Mouse (Mus musculus): ENCODE results near the gene Olfr961. TPM values are rescaled to one million over a fixed set of nuclear protein-coding genes. Genes with fewer than 3 reads are reported as not detected.

Gene Olfr961
- polyA plus RNA-seq, 1 experiment from 2014 or later, result not detected

GRCm38 (mm10) chr9:39624711-39625110, 20.2 kb upstream of the Olfr961 start:
- H3K4me1 ChIP-seq (ENCODE audit: control insufficient read depth, insufficient read depth, low read length), result no peaks in the 10 kb centered on the region
- H3K9ac ChIP-seq (ENCODE audit: low read length), result no peak overlapping the region
- 85% methylated on average over 2 of the region's 2 CpGs for WGBS
- DNase-seq (ENCODE audit: low spot score, missing footprints) (no peak), ATAC-seq (ENCODE audit: low FRiP score) (no peak)
- no peaks in the 10 kb centered on the region for H3K9me3 ChIP-seq (ENCODE audit: control insufficient read depth, low read length)
- no peak overlapping the region for H3K27ac ChIP-seq (ENCODE audit: low read depth, low read length)
- no peaks in the 10 kb centered on the region for H3K36me3 ChIP-seq (ENCODE audit: control insufficient read depth, insufficient read depth, low read length)
- H3K4me2 ChIP-seq, result no peak overlapping the region
- H3K27me3 ChIP-seq (ENCODE audit: control insufficient read depth, insufficient read depth, low read length), result no peaks in the 10 kb centered on the region
- H3K4me3 ChIP-seq (ENCODE audit: low read depth, low read length), result no peak overlapping the region

GRCm38 (mm10) chr9:39629069-39629468, 15.8 kb upstream of the Olfr961 start:
- H3K9me3 ChIP-seq (ENCODE audit: control insufficient read depth, low read length), result no peaks in the 10 kb centered on the region
- H3K4me2 ChIP-seq, result no peak overlapping the region
- no peaks in the 10 kb centered on the region for H3K27me3 ChIP-seq (ENCODE audit: control insufficient read depth, insufficient read depth, low read length)
- H3K36me3 ChIP-seq (ENCODE audit: control insufficient read depth, insufficient read depth, low read length), result no peaks in the 10 kb centered on the region
- ATAC-seq (ENCODE audit: low FRiP score), result no peak
- 95% methylated on average over 2 of the region's 2 CpGs for WGBS
- H3K4me1 ChIP-seq (ENCODE audit: control insufficient read depth, insufficient read depth, low read length), result no peaks in the 10 kb centered on the region
- H3K9ac ChIP-seq (ENCODE audit: low read length), result no peak overlapping the region
- DNase-seq (ENCODE audit: low spot score, missing footprints), result no peak
- no peak overlapping the region for H3K27ac ChIP-seq (ENCODE audit: low read depth, low read length)
- H3K4me3 ChIP-seq (ENCODE audit: low read depth, low read length), result no peak overlapping the region

GRCm38 (mm10) chr9:39633913-39634594, 10.8 kb upstream of the Olfr961 start:
- no peaks in the 10 kb centered on the region for H3K36me3 ChIP-seq (ENCODE audit: control insufficient read depth, insufficient read depth, low read length)

GRCm38 (mm10) chr9:39647382-39647781, 2.5 kb downstream of the Olfr961 start:
- Histone ChIP-seq H3K27ac (ENCODE audit: low read depth, low read length) (no peak overlapping the region), H3K9ac (ENCODE audit: low read length) (no peak overlapping the region), H3K36me3 (ENCODE audit: control insufficient read depth, insufficient read depth, low read length) (no peaks in the 10 kb centered on the region), H3K9me3 (ENCODE audit: control insufficient read depth, low read length) (no peaks in the 10 kb centered on the region), H3K27me3 (ENCODE audit: control insufficient read depth, insufficient read depth, low read length) (no peaks in the 10 kb centered on the region), H3K4me1 (ENCODE audit: control insufficient read depth, insufficient read depth, low read length) (no peaks in the 10 kb centered on the region), H3K4me3 (ENCODE audit: low read depth, low read length) (no peak overlapping the region), H3K4me2 (no peak overlapping the region)
- ATAC-seq (ENCODE audit: low FRiP score) (no peak), DNase-seq (ENCODE audit: low spot score, missing footprints) (no peak)
- 88% methylated on average over 4 of the region's 4 CpGs for WGBS

More at GRCm38 (mm10) chr9:39633913-39634594, 10.8 kb upstream of the Olfr961 start:
- 39% methylated on average over 4 of the region's 4 CpGs for WGBS
- H3K4me1 ChIP-seq (ENCODE audit: control insufficient read depth, insufficient read depth, low read length), result no peaks in the 10 kb centered on the region
- no peak overlapping the region for H3K4me2 ChIP-seq
- H3K27me3 ChIP-seq (ENCODE audit: control insufficient read depth, insufficient read depth, low read length), result no peaks in the 10 kb centered on the region
- no peak overlapping the region for H3K9ac ChIP-seq (ENCODE audit: low read length)
- no peak overlapping the region for H3K27ac ChIP-seq (ENCODE audit: low read depth, low read length)
- DNase-seq (ENCODE audit: low spot score, missing footprints) (no peak), ATAC-seq (ENCODE audit: low FRiP score) (peak; percentile 65; the same call in 1 of the 2 replicates)
- H3K9me3 ChIP-seq (ENCODE audit: control insufficient read depth, low read length), result no peaks in the 10 kb centered on the region
- no peak overlapping the region for H3K4me3 ChIP-seq (ENCODE audit: low read depth, low read length)

- DNase-seq (ENCODE audit: low spot score, missing footprints), result no peak
- no peak overlapping the region for H3K27ac ChIP-seq (ENCODE audit: low read depth, low read length)
- 67% methylated on average over 6 of the region's 6 CpGs for WGBS
Observed at GRCm38 (mm10) chr9:39654756-39655396, 10.0 kb downstream of the Olfr961 start.

GRCm38 (mm10) chr9:39666905-39667304, 22.0 kb downstream of the Olfr961 start, which contains the start of gene Olfr963:
Olfr963 (plus strand) TSS chr9:39667205.
- no peak for ATAC-seq (ENCODE audit: low FRiP score)
- Histone ChIP-seq H3K27ac (ENCODE audit: low read depth, low read length) (no peak within 1 kb of the TSS), H3K9ac (ENCODE audit: low read length) (no peak within 1 kb of the TSS), H3K4me2 (no peak within 1 kb of the TSS), H3K9me3 (ENCODE audit: control insufficient read depth, low read length) (no peaks in the 10 kb centered on the region), H3K4me1 (ENCODE audit: control insufficient read depth, insufficient read depth, low read length) (no peaks in the 10 kb centered on the region), H3K27me3 (ENCODE audit: control insufficient read depth, insufficient read depth, low read length) (no peaks in the 10 kb centered on the region), H3K4me3 (ENCODE audit: low read depth, low read length) (no peak within 1 kb of the TSS), H3K36me3 (ENCODE audit: control insufficient read depth, insufficient read depth, low read length) (no peaks in the 10 kb centered on the region)
- no peak for DNase-seq (ENCODE audit: low spot score, missing footprints)
- WGBS, result 91% methylated on average over 1 of the region's 1 CpGs

More at GRCm38 (mm10) chr9:39654756-39655396, 10.0 kb downstream of the Olfr961 start:
- no peak overlapping the region for H3K4me2 ChIP-seq
- H3K4me1 ChIP-seq (ENCODE audit: control insufficient read depth, insufficient read depth, low read length), result no peaks in the 10 kb centered on the region
- no peaks in the 10 kb centered on the region for H3K9me3 ChIP-seq (ENCODE audit: control insufficient read depth, low read length)
- no peaks in the 10 kb centered on the region for H3K27me3 ChIP-seq (ENCODE audit: control insufficient read depth, insufficient read depth, low read length)
- H3K4me3 ChIP-seq (ENCODE audit: low read depth, low read length), result no peak overlapping the region
- ATAC-seq (ENCODE audit: low FRiP score), result no peak
- H3K9ac ChIP-seq (ENCODE audit: low read length), result no peak overlapping the region
- no peaks in the 10 kb centered on the region for H3K36me3 ChIP-seq (ENCODE audit: control insufficient read depth, insufficient read depth, low read length)

- Histone ChIP-seq H3K4me2 (no peak overlapping the region), H3K4me1 (ENCODE audit: control insufficient read depth, insufficient read depth, low read length) (no peaks in the 10 kb centered on the region), H3K9ac (ENCODE audit: low read length) (no peak overlapping the region), H3K36me3 (ENCODE audit: control insufficient read depth, insufficient read depth, low read length) (no peaks in the 10 kb centered on the region), H3K9me3 (ENCODE audit: control insufficient read depth, low read length) (no peaks in the 10 kb centered on the region), H3K27me3 (ENCODE audit: control insufficient read depth, insufficient read depth, low read length) (no peaks in the 10 kb centered on the region), H3K4me3 (ENCODE audit: low read depth, low read length) (no peak overlapping the region), H3K27ac (ENCODE audit: low read depth, low read length) (no peak overlapping the region)
- 84% methylated on average over 2 of the region's 2 CpGs for WGBS
- DNase-seq (ENCODE audit: low spot score, missing footprints), result no peak
- ATAC-seq (ENCODE audit: low FRiP score), result no peak
Observed at GRCm38 (mm10) chr9:39669723-39670122, 24.8 kb downstream of the Olfr961 start.

GRCm38 (mm10) chr9:39674820-39675219, 29.9 kb downstream of the Olfr961 start:
- no peaks in the 10 kb centered on the region for H3K27me3 ChIP-seq (ENCODE audit: control insufficient read depth, insufficient read depth, low read length)
- no peak overlapping the region for H3K9ac ChIP-seq (ENCODE audit: low read length)
- ATAC-seq (ENCODE audit: low FRiP score) (no peak), DNase-seq (ENCODE audit: low spot score, missing footprints) (no peak)
- H3K4me2 ChIP-seq, result no peak overlapping the region
- 83% methylated on average over 2 of the region's 2 CpGs for WGBS
- H3K9me3 ChIP-seq (ENCODE audit: control insufficient read depth, low read length), result no peaks in the 10 kb centered on the region
- no peaks in the 10 kb centered on the region for H3K36me3 ChIP-seq (ENCODE audit: control insufficient read depth, insufficient read depth, low read length)
- H3K4me1 ChIP-seq (ENCODE audit: control insufficient read depth, insufficient read depth, low read length), result no peaks in the 10 kb centered on the region
- H3K27ac ChIP-seq (ENCODE audit: low read depth, low read length), result no peak overlapping the region
- no peak overlapping the region for H3K4me3 ChIP-seq (ENCODE audit: low read depth, low read length)

- H3K4me2 ChIP-seq, result no peak overlapping the region
- no peaks in the 10 kb centered on the region for H3K4me1 ChIP-seq (ENCODE audit: control insufficient read depth, insufficient read depth, low read length)
- no peak overlapping the region for H3K4me3 ChIP-seq (ENCODE audit: low read depth, low read length)
- no peak overlapping the region for H3K27ac ChIP-seq (ENCODE audit: low read depth, low read length)
- ATAC-seq (ENCODE audit: low FRiP score) (no peak), DNase-seq (ENCODE audit: low spot score, missing footprints) (no peak)
- WGBS, result 90% methylated on average over 2 of the region's 2 CpGs
- no peaks in the 10 kb centered on the region for H3K9me3 ChIP-seq (ENCODE audit: control insufficient read depth, low read length)
- no peaks in the 10 kb centered on the region for H3K27me3 ChIP-seq (ENCODE audit: control insufficient read depth, insufficient read depth, low read length)
- H3K36me3 ChIP-seq (ENCODE audit: control insufficient read depth, insufficient read depth, low read length), result no peaks in the 10 kb centered on the region
- no peak overlapping the region for H3K9ac ChIP-seq (ENCODE audit: low read length)
Observed at GRCm38 (mm10) chr9:39678557-39678956, 33.7 kb downstream of the Olfr961 start.

All from midbrain, embryonic 11.5 days (tissue).